Mouse (Mus musculus): ENCODE results near the gene Otx2.
A peak's percentile ranks its signal among the peaks of the same experiment; 100 is the strongest.

Otx2 gene

GRCm38 (mm10) chr14:48673541-48673940 is at the start of gene Otx2:
Otx2 (minus strand) TSS chr14:48673819.
- no peak for DNase-seq (ENCODE audit: low read depth, low spot score)

DNA sequence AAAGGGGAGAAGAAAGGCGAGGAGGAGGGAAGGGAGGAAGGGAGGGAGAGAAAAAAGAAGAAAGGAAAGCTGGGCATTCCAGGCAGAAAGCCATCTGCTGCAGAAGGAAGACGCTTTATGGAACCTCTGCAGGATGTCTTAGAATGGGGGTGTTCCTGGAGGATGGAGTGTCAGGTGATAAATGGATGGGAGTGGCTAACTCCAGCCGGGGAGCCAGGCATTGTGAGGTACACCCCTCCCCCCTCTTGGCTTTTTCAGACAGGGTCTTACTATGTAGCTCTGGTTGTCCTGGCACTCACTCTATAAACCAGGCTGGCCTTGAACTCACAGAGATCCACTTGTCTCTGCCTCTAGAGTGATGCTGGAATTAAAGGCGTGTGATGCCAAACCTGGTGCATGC is 49.1 kb upstream of the Otx2 start:
- DNase-seq (ENCODE audit: low read depth, low spot score) = no peak

DNA sequence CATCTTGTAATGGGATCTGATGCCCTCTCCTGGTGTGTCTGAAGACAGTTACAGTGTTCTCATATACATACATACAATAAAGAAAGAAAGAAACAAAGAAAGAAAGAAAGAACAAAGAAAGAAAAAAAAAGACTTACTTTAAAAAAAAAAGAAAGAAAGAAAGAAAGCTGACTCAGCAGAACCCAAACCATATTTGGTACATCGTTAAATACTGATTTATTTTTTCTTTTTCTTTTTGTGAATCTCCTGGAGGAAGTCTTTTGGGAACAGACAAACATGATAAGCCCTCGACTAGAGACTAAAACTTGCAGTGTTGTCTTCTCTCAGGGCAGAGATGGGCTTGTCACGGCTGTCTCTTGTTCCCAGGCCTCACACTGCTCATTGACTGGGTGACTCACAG is 45.7 kb upstream of the Otx2 start:
- no peak for DNase-seq (ENCODE audit: low read depth, low spot score)

DNA sequence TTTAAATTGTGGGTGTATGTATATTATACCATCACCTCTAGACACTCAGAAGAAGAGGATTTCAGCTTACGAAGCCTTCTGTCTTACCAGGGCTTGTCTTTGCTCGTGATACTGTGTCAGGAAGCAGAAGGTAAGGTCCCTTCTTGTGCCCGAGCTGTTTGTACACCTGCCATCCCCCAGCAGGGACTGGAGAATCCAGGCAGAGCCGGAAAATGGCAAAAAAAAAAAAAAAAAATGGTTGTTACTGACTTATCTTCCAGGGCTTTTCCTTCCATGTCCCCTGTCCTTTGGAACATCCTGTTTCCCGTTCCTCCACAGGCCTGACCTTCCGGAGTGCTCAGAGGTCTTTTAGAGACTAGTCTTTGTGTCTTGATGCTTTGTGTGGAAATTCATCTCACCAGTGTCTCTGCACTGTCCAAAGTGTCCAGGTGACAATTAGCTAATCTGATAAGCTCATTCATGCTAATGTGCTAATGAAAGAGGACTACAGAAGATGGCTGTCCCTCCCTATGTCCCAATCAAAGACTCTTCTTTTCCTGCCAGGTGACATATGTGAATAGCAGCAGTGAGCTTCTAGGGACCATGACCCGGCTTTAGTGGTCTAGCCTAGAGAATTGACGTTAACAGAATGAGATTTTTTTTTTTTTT is 44.1 kb upstream of the Otx2 start:
- DNase-seq (ENCODE audit: low read depth, low spot score) = peak; percentile 50

DNA sequence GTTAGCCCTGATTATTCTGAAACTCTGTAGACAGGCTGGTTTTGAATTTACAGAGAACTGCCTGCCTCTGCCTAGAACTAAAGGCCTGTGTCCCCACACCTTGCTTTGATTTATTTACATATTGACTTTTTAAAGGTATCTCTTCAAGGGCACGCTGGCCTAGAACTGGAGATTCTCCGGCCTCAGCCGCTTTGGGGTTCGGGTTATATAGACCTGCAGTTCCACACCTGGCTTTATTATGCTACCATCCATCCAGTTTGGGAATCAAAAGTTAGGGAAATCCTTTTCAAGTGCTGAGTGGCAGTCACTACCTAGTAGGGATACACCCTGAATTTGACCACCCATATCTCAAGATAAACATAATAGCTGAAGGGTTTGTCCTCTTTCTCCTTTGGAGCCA is 42.8 kb upstream of the Otx2 start:
- DNase-seq (ENCODE audit: low read depth, low spot score) = no peak

DNA sequence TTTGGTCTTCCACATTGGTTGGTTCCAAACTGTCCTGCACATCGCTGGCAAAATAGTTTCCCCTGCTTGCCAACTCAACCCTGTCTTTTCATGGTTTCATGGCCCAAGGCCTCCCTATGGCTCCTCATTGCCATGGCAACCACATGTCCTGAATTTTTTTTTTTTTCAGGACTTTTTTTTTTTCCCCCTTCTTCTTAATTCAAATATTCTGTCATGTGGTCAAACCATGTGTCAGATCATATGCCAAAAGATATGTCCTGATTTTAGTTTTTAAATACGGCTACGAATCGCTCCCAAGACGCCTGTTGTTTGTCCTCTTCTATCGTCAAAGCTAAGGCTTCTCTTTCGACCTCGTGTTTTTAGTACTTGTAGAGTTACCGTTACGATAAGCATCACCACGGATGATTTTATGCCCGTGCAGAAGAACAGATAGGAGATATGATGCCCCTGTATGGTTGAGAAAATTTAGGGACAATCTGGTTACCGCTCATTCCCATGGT is 37.3 kb upstream of the Otx2 start:
- DNase-seq (ENCODE audit: low read depth, low spot score) = no peak

- peak; percentile 57 for DNase-seq (ENCODE audit: low read depth, low spot score)
Measured at GRCm38 (mm10) chr14:48710062-48710870, 36.6 kb upstream of the Otx2 start.

DNA sequence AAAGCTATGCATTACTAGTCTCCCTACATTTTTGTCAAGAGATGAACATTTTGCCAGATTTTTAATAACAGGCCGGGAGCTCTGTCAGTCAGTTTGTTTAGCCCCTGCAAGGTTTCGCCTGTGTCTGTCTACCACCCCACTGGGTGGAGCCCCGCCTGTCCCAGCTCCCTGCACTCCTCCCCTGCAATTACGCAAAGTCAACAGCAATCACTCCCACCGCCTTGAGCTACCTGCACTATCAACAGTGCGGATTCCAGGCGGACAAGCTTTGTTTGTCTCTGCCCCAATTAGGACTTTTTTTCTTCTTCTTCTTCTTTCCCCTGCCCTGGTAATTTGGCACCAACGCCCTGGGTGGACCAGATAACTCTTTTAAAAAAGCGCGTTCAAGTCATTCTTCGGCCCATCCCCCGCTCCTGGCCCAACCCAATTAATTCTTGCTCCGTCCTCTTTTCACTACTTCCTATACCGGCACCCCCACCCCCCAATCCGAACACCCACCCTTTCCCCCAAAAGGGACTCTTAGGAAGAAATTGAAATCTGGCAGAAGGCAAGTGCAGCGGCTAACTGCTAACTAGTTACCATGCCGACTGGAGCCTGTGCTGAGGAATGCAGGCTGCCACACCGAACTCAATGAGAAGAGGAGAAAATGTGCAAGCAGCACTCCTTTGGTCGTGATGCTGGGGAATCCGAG is 35.9 kb upstream of the Otx2 start:
- DNase-seq (ENCODE audit: low read depth, low spot score) = no peak

- DNase-seq (ENCODE audit: low read depth, low spot score) = no peak
Measured at GRCm38 (mm10) chr14:48707844-48708383, 34.3 kb upstream of the Otx2 start.

GRCm38 (mm10) chr14:48707391-48707790 is 33.8 kb upstream of the Otx2 start:
- DNase-seq (ENCODE audit: low read depth, low spot score) = no peak

GRCm38 (mm10) chr14:48700790-48701370 is 27.3 kb upstream of the Otx2 start:
- no peak for DNase-seq (ENCODE audit: low read depth, low spot score)

- DNase-seq (ENCODE audit: low read depth, low spot score) = no peak
Measured at GRCm38 (mm10) chr14:48679590-48679989, 6.0 kb upstream of the Otx2 start.

DNA sequence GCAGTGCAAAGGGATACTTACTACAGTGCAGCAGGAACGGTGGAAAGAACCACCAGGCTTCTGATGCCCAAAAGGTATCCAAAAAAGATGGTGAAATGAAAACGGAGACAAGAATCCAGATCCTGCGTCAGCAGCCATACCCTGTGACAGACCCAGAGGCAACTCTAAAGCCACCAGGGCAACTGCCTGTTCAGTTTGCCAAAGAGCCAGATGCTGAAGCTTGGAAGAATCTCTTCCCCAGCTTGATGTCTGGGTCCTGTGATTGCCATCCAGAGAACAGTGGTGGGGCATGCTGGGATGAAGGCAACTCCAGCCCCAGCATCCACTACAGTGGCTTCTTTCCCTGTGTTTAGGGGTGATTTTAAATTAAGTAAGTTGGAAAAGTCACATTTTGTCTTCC is 5.1 kb upstream of the Otx2 start:
- no peak for DNase-seq (ENCODE audit: low read depth, low spot score)

DNA sequence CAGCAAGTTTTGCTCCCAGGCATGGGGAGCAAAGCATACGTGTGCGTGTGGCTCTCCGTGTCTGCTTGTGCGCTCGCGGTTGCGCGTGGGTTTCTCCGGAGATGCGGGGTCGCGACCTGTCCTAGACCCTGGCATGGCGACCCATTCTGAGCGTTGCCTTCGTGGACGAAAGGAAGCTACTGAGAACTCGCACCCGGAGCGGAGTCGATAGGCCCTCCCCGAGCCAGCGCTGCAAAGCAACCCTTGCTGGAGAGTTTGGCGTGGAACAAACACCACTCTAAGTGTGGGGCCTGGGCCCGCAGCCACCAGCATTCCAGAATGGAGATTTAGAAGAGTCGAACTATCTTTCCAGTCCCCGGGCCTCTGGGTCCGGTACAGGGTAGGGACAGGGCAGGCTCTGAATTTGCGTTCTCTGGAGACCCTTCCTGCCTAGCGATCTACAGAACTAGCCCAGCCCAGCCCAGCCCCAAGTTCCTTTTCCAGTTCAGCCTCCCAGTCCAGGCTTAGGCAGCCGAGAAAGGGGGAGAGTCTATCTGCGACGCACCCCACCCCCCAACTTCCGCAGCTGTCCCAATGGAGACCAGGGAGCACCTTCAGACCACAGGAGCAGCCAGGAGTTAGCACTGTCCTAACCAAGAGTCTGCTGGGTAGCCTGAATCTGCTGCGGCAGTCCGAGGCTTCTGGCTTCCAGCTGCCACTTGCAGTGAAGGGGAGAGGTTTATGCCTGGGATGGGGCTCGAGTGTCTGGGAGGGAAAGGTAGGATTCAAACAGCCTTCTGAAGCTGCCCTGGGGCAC is 615 bp upstream of the Otx2 start:
- no peak for DNase-seq (ENCODE audit: low read depth, low spot score)

- no peak for DNase-seq (ENCODE audit: low read depth, low spot score)
Measured at GRCm38 (mm10) chr14:48672611-48673176, 925 bp downstream of the Otx2 start.

GRCm38 (mm10) chr14:48671480-48672240 is 2.0 kb downstream of the Otx2 start:
- no peak for DNase-seq (ENCODE audit: low read depth, low spot score)

GRCm38 (mm10) chr14:48670761-48671479 is 2.7 kb downstream of the Otx2 start:
- no peak for DNase-seq (ENCODE audit: low read depth, low spot score)

GRCm38 (mm10) chr14:48670258-48670630 is 3.4 kb downstream of the Otx2 start:
- no peak for DNase-seq (ENCODE audit: low read depth, low spot score)

DNA sequence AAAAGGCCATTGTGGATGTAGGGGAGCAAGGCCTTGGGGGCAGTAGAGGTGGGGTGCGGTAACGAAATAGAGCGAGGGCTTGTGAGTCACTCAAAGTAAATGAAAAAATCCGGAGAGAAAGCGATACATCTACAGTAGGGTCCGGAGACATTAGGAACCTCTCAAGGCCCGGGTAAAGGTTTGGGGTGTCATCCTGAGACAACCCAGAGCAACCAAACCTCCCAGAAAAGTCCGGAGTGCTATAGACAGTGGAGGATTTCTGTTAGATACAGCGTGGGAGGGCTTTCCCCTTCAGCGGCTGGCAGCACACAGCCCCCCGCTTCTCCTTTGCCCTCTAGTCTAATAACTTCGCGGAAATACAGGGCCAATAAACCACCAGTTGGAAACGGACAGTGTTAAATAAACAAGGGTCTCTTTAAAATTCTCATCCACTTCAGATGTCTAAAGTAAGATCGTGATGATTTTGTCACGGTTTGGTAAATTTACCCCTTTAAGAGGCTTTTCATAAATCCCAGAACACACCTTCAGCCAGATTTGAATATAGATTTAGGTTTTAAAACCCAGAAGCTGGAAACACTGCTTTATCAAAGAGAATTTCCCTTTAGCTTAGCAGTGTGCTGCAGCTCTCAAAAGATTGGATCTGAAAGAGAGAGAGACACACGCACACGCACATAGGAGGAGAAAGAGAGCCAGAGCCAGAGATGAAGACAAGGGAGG is 3.9 kb downstream of the Otx2 start:
- DNase-seq (ENCODE audit: low read depth, low spot score) = no peak
